Mouse (Mus musculus) neutrophil, adult 59 days (primary cell): ENCODE data around the gene Trak2. TPM values are rescaled to one million over a fixed set of nuclear protein-coding genes. Genes with fewer than 3 reads are reported as not detected.

Experiments
- total RNA-seq, 2 experiments: library from RNA; stranded (reverse); gene quantifications; 1 replicate in 1 of 2; 2 replicates in 1 of 2; pipeline ENCODE4 v1.2.4; 2023

Trak2 gene
- 10 to 100 TPM; 46.6 to 72.7 TPM for total RNA-seq

GRCm38 (mm10) chr1:58973366-58974221 is at the start of gene Trak2, which contains the start of gene Stradb:
Gene Trak2 (minus strand): TSS chr1:58973430.
Gene Stradb (plus strand): TSS chr1:58973522.

Other genes with a start within 250 kb of the Trak2 start
- 10 to 100 TPM; 44.7 to 48.2 TPM for gene Casp8, start 178.1 kb downstream of the Trak2 start, total RNA-seq
- gene Stradb, start 92 bp upstream of the Trak2 start, total RNA-seq = 10 to 100 TPM; 14.0 to 20.9 TPM
- gene C2cd6, start 121.5 kb upstream of the Trak2 start, total RNA-seq = not detected
- gene Tmem237, start 147.0 kb upstream of the Trak2 start, total RNA-seq = 1 to 10 TPM; 3.1 to 5.4 TPM
- under 1 TPM; 0.15 to 0.40 TPM for gene Mpp4, start 190.0 kb upstream of the Trak2 start, total RNA-seq